Mouse (Mus musculus): ENCODE data around the gene Tnpo1.

DNA sequence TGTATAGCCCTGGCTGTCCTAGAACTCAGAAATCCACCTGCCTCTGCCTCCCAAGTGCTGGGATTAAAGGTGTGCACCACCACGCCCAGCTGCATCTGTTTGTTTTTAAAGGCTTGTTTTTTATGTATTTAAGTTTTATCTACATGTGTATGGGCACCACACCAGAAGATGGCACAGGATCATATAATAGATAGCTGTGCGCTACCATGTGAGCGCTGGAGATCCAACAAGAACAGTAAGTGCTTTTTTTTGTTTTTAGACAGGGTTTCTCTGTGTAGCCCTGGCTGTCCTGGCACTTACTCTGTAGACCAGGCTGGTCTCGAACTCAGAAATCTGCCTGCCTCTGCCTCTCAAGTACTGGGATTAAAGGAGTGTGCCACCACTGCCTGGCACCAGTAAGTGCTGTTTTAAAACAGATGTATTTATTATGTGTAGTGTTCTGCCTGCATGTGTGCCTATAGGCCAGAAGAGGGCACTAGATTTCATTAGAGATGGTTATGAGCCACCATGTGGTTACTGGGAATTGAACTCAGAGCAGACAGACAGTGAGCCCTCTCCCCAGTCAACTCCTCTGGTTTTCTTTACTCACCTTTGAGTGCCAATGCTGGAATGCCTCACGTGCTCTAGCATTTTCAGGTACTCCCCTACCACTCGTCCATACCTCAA, 89.6 kb downstream of the Tnpo1 start:
- TF ChIP-seq CTCF (IDR thresholded peaks at IDR 0.05; ENCODE audit: extremely low read depth, insufficient read depth, insufficient read length, insufficient replicate concordance) (no peak), POLR2A (IDR thresholded peaks at IDR 0.05; ENCODE audit: low read depth, low read length) (no peak)
